Mouse (Mus musculus) testis, postnatal 14 days (tissue): ENCODE measurements around the gene Olfr1504.
"Not testable (repeated sequence)": the region's sequence is repeated elsewhere in the genome, so short reads cannot be mapped to it uniquely, and the experiment has no call there.

ENCODE experiments used
- DNase-seq: peaks from one replicate; pipeline ENCODE4 v3.0.0; 2021; ENCODE audit warnings: low spot score

Olfr1504 gene

GRCm38 (mm10) chr19:13897828-13898227 lies at the start of gene Olfr1504:
Gene Olfr1504, minus strand, starts transcription at chr19:13897928.
- DNase-seq, result no peak

GRCm38 (mm10) chr19:13913230-13913629 lies 15.5 kb upstream of the Olfr1504 start, which contains the start of gene Olfr1505:
Gene Olfr1505, plus strand, starts transcription at chr19:13913530.
- DNase-seq, result no peak

- no peak for DNase-seq
These were observed 36.2 kb downstream of the Olfr1504 start, which contains the start of gene Olfr1502 for GRCm38 (mm10) chr19:13861495-13861894. Gene Olfr1502, plus strand, starts transcription at chr19:13861795.

- not testable (repeated sequence) for DNase-seq
These were observed 47.1 kb downstream of the Olfr1504 start, which contains the start of gene Olfr1501 for GRCm38 (mm10) chr19:13850592-13850991. Gene Olfr1501, minus strand, starts transcription at chr19:13850692.
